Mouse (Mus musculus): ENCODE measurements at regions not wholly inside any gene's neighbourhood (a gene's known extent, or its start where the extent isn't known, plus 50 kb on each side); places are given as distances from the start of the nearest gene placed in this dataset.
A peak's percentile ranks its signal among the peaks of the same experiment; 100 is the strongest.

GRCm38 (mm10) chr1:190286481-190287145 is 116.1 kb upstream of the Prox1 start:
- peak; percentile 1 for DNase-seq

- no peak for DNase-seq
Measured at GRCm38 (mm10) chr1:190285636-190286035, 115.1 kb upstream of the Prox1 start.

DNA sequence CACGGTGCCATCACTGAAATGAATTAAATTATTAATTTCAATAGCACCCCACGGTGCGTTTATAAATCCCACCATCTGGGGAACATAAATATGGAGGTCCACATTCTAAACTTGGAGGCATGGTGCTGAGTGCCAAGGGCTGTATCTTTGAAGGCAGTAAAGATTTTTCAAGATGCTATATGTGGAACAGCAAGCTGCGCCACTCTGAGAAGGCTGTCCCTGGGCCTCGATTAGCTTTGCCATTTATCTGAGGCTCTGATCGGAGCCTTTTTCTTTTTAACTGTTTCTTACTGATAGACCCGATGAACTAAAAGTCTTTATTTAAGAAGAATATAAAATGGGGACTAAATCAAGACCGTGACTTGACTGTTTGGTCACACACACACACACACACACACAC is 114.5 kb upstream of the Prox1 start:
- no peak for DNase-seq

DNA sequence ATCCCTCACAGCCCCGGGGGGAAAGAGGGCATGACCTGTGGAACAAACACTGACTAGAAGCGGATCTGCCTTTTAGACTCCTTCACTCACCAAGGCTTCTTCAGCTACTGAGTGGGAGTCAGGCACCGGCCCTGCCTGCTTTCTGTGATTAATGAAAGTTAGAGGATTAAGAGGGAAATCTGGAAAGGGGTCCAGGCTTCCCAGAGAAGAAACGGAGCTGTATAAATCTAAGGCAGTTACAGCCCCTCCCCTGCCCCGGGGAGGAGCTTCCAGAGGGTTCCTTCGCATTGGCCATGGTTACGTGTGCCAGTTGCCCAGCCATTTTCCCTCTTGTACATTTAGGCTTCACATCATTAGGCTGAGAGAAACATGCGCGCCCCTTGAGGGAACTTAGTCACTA is 113.6 kb upstream of the Prox1 start:
- no peak for DNase-seq

DNA sequence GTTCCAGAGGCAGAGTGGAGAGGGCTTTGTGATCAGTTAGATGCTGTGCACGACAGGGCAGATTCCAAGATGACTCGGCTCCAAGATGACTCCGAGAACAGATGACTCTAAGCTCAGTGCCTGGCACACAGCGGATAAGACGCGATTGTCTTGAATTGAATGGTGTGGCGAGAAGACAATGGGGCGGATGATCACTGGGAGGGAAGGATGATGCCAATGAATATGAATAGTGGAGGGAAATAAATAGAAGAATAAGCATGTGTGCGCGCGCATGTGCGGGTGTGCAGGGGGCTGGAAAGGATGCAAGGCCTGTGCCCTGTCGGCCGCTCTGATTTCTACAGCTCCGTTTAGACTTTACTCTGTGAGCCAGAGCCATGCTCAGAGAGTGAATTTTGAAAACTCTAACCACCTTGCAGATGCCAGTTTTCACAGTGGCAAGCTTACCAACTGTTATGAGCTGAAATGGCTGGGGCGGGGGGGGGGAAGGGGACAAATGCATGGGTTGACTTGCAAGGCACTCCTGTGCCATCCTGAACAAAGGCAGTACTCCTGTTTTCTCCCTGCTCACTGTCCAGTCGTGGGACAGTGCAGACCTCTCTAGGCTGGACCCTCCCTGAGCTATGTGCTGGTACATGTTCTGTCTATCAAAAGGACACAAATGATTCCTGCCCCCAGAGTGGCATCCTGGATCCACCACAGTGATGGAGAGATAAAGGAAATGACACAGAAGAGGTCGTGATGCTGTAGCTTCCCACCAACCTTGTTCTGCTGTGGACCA is 109.8 kb upstream of the Prox1 start:
- DNase-seq = peak; percentile 84

DNA sequence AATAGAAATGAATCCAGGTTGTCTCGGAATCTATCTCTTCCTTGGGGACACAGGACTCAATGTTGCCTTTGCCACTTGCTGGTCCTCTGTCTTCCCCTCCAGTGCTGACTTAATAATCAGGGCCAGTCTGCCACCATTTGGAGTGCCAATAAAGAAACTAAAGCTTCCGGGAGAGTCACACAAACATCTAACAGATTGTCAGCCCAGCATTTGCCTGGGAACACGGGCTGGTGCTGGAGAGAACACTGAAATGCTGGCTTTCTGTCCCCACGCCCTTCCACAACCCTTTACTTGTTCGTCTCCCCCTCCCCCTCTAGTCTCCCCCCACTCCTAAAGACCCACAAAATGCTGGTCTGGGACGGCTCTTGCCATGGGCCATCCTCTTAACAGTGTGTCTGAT is 104.4 kb upstream of the Prox1 start:
- DNase-seq = peak; percentile 60

GRCm38 (mm10) chr1:190270784-190271385 is 100.4 kb upstream of the Prox1 start:
- DNase-seq = no peak

- no peak for DNase-seq
Measured at GRCm38 (mm10) chr1:190269181-190269580, 98.7 kb upstream of the Prox1 start.

DNA sequence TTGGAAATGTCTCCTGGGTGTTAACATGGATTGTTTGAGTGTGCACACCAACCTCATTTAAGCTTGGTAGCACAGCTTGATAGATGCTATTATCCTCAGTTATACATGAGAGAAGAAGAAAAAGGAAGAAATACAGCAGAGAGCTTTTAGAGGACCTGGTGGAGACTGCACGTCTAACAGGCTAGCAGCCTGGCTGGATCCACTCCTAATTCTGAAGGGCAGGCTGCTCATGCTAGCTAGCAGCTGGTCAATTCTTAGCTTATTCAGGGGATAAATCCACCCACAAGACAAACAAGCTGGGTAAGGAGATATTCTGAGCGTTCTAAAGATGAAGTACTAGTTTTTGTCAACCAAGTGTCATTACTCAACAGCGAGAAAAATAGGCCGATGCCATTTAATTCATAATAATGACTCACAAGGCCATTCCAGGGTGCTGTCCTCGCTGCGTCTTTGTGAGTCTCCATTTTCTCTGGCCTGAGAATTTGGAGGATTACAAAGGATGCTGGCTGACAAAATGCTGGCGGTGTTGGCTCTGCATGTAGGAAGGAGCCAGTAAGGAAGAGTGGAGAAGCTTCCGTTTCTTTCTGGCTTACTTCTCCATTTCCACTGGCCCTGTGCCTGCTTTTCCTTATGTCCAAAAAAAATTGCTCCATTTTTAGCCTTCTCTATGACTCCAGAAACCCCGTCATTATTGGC is 94.7 kb upstream of the Prox1 start:
- no peak for DNase-seq

DNA sequence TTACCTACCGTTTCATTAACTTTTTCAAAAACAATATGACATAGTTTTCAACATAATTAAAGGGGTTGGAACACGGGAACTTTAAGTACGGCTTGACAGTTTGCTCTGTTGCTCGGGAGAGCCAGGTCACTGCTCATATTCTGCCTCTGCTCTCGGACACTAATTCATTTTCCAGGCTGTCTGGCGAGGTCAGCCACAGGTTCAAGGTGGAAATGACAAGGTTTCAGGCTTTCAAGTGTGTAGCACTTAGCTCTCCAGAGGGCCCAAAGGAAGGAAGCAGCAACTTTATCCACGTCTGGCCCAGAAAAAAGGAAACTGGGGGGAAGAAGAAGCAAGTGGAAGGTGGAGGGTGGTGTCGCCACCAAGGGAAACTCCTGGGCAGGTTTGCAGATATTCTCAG is 94.0 kb upstream of the Prox1 start:
- no peak for DNase-seq

- no peak for DNase-seq
Measured at GRCm38 (mm10) chr1:190263620-190264019, 93.1 kb upstream of the Prox1 start.

DNA sequence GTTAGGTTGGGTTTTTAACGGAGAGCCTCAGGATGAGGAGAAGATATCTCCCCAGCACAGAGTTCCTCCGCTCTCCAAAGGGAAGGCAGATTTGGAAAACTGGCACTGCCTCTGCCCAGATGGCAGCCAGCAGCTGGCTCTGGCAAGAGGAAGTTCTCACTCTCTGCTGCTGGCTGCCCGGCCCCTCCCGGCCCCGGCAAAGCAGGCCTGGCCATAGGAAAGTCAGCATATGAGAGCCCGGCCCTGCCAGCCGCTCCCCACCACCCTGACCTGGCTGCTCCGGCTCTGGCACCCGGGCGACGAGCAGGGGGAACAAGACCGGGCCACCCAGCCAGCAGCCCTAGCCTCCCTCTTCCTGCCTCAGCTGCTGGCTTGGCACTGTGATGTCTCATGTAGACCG is 89.1 kb upstream of the Prox1 start:
- DNase-seq = peak; percentile 26

- DNase-seq = peak; percentile 56
Measured at GRCm38 (mm10) chr1:190250574-190251246, 80.2 kb upstream of the Prox1 start.

DNA sequence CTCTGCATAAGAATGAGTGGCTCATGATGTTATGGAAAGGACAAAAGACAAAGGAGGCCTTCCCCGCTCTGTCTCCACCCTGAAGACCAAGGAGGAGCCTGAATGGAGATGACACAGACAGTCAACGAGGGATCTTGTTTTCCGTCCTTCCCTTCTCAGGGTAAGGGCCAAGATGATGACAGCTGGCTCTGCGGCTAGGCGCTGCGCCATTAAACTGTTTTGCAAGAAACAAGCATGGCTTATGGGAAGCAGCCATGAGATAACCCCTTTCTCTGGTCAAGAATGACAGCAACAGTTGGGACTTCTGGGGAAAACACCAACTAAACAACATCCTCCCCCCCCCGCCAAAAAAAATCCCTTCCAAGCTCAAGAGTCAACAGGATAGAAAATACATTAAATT is 72.0 kb upstream of the Prox1 start:
- no peak for DNase-seq

DNA sequence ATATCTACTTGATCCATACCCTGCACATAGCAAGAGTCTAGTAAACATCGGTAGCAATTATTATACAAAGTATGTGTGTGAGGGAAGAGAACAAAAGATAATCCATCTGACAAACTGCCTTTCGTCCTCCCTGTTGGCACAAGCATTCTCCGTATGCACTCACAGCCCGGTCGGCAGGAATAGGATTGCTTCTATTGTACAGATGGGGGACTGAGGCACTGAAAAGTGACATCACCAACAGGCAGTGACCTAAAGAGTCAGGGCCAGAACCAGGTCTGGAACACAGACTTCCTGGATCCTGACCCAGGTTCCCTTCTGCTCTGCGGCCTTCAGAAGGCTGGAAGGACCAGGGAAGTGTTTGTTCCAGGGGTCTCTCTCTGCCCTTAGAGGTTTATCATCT is 69.3 kb upstream of the Prox1 start:
- no peak for DNase-seq

- DNase-seq = no peak
Measured at GRCm38 (mm10) chr1:190230866-190231265, 60.4 kb upstream of the Prox1 start.

- DNase-seq = peak; percentile 29
Measured at GRCm38 (mm10) chr1:190220417-190220816, 49.9 kb upstream of the Prox1 start.
